Mouse (Mus musculus) kidney, adult 2 months (tissue): ENCODE measurements around the gene Plcd3.

ENCODE experiments used
- CTCF ChIP-seq: fragments of 200-500 bp; conservative IDR thresholded peaks from 2 replicates; pipeline ENCODE4 v1.5.1; 2011; ENCODE audit warnings: low read depth, mild to moderate bottlenecking, control low read depth, low read length, moderate library complexity, mixed read lengths; ENCODE audit not compliant: insufficient read depth, insufficient read length
- POLR2A ChIP-seq: fragments of 200-500 bp; IDR thresholded peaks from one replicate; pipeline ENCODE4 v1.6.1; 2011; ENCODE audit warnings: low read depth, low read length, control low read depth

DNA sequence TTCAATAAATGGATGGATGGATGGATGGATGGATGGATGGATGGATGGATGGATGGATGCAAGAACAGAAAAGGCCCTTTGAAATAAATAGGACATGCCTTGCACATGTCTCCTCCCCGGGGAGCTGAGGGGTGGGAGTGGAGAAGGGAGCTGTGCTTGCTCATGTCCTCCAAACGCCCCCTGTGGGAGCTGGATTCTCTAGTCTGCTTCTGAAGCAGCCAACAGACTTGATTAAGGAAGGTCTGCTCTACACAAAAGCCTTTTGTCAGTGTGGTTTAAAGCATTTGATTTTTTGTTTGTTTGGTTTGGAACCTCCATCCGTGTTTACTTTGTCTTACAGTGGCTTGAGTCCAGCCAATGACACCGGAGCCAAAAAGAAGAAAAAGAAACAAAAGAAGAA lies 58.6 kb downstream of the Plcd3 start:
- TF ChIP-seq POLR2A (no peak), CTCF (no peak)
